Comparison of ENCODE assay signal across 26 mouse cellular contexts in genomic region chr5:102614081-102614480, GRCm38 (mm10).
DNase-seq lines count a peak whose midpoint lies in the region; ATAC-seq and TF ChIP-seq lines count a peak whose summit lies in the region.
"Had no signal": no experiment of that assay in that cellular context is flagged by ENCODE, and none has a peak within 500 bp of the region (broad histone marks: within the 10 kb centered on the region; RNA-seq: fewer than 3 reads in every experiment).

No protein-coding gene starts in this region.

- no peaks in the 10 kb centered on the region; the same call in 1 of the 2 replicates for H3K79me2 ChIP-seq in liver, adult 2 months (ENCODE audit: control insufficient read depth, insufficient read depth, low read length)

- no peak for TF ChIP-seq CTCF in gastrocnemius, adult 2 months (IDR thresholded peaks at IDR 0.05)
- TF ChIP-seq CTCF in liver, adult 2 months (IDR thresholded peaks at IDR 0.05; ENCODE audit: low read depth, low read length) = no peak
- no peak for TF ChIP-seq CTCF in liver, postnatal 0 days (IDR thresholded peaks at IDR 0.05; ENCODE audit: low read depth)
- no peak for TF ChIP-seq CTCF in testis, adult 2 months (IDR thresholded peaks at IDR 0.05; ENCODE audit: control insufficient read depth, insufficient read depth, insufficient replicate concordance, low read depth, low read length)
- no peak for TF ChIP-seq CTCF in stomach, postnatal 0 days (IDR thresholded peaks at IDR 0.05; ENCODE audit: low read depth)

- TF ChIP-seq EP300 in liver, postnatal 0 days (IDR thresholded peaks at IDR 0.05; ENCODE audit: low read depth) = no peak
- TF ChIP-seq EP300 in stomach, postnatal 0 days (optimal IDR thresholded peaks at IDR 0.05) = no peak

- no peak overlapping the region for H3K9ac ChIP-seq in liver, adult 2 months (ENCODE audit: low read depth, low read length)
- no peak overlapping the region for H3K9ac ChIP-seq in liver, postnatal 0 days (replicated peaks)
- no peak overlapping the region for H3K9ac ChIP-seq in stomach, postnatal 0 days (ENCODE audit: low read length)
- H3K9ac ChIP-seq: embryonic facial prominence, embryonic 12.5 days; embryonic facial prominence, embryonic 15.5 days; forebrain, postnatal 0 days; heart, embryonic 12.5 days; heart, embryonic 15.5 days; hindbrain, embryonic 14.5 days had no signal

- H3K27me3 ChIP-seq in liver, adult 2 months (ENCODE audit: control insufficient read depth, insufficient read depth, low read length) = no peaks in the 10 kb centered on the region
- no peaks in the 10 kb centered on the region for H3K27me3 ChIP-seq in liver, postnatal 0 days (ENCODE audit: insufficient read depth, low read length)
- H3K27me3 ChIP-seq in testis, adult 2 months (ENCODE audit: control insufficient read depth, insufficient read depth, low read length) = no peaks in the 10 kb centered on the region
- H3K27me3 ChIP-seq in stomach, postnatal 0 days (ENCODE audit: control insufficient read depth, insufficient read depth, low read length) = no peaks in the 10 kb centered on the region
- H3K27me3 ChIP-seq: CH12.LX; embryonic facial prominence, embryonic 12.5 days; embryonic facial prominence, embryonic 15.5 days; heart, embryonic 12.5 days; heart, embryonic 15.5 days had no signal

- no peak overlapping the region for H3K4me2 ChIP-seq in liver, postnatal 0 days (ENCODE audit: low read depth, low read length)
- H3K4me2 ChIP-seq in stomach, postnatal 0 days (replicated peaks; ENCODE audit: low read depth) = no peak overlapping the region
- H3K4me2 ChIP-seq: embryonic facial prominence, embryonic 12.5 days; embryonic facial prominence, embryonic 15.5 days; heart, embryonic 12.5 days; heart, embryonic 15.5 days; hindbrain, embryonic 14.5 days had no signal

- peaks cover 13% of the 10 kb centered on the region for H3K4me1 ChIP-seq in liver, adult 2 months (ENCODE audit: control insufficient read depth, insufficient read depth, low read length)
- H3K4me1 ChIP-seq in liver, postnatal 0 days (ENCODE audit: insufficient read depth) = peaks cover 5% of the 10 kb centered on the region; the same call in 1 of the 2 replicates
- H3K4me1 ChIP-seq in testis, adult 2 months (ENCODE audit: control insufficient read depth, insufficient read depth, low read length) = no peaks in the 10 kb centered on the region
- H3K4me1 ChIP-seq in stomach, postnatal 0 days (replicated peaks; ENCODE audit: control insufficient read depth, insufficient read depth) = no peaks in the 10 kb centered on the region
- H3K4me1 ChIP-seq: embryonic facial prominence, embryonic 12.5 days; embryonic facial prominence, embryonic 15.5 days; heart, embryonic 15.5 days; hindbrain, embryonic 10.5 days had no signal

- intact Hi-C loops in gastrocnemius, adult 2 months (cut with DNase I) = no loop called here

- no peaks in the 10 kb centered on the region for H3K9me3 ChIP-seq in liver, postnatal 0 days (ENCODE audit: low read length)
- H3K9me3 ChIP-seq in stomach, postnatal 0 days (ENCODE audit: control insufficient read depth, low read length) = no peaks in the 10 kb centered on the region
- H3K9me3 ChIP-seq: embryonic facial prominence, embryonic 12.5 days; embryonic facial prominence, embryonic 15.5 days; heart, embryonic 12.5 days; heart, embryonic 15.5 days; hindbrain, embryonic 10.5 days had no signal

- no peak overlapping the region for H3K4me3 ChIP-seq in gastrocnemius, adult 2 months
- no peak overlapping the region for H3K4me3 ChIP-seq in liver, adult 2 months (ENCODE audit: insufficient read depth, low read depth, low read length)
- H3K4me3 ChIP-seq in liver, postnatal 0 days (ENCODE audit: low read depth, low read length) = no peak overlapping the region
- no peak overlapping the region for H3K4me3 ChIP-seq in testis, adult 2 months (ENCODE audit: control insufficient read depth, low read depth, low read length)
- H3K4me3 ChIP-seq in stomach, postnatal 0 days (ENCODE audit: low read depth, low read length) = no peak overlapping the region
- H3K4me3 ChIP-seq: embryonic facial prominence, embryonic 12.5 days; embryonic facial prominence, embryonic 15.5 days; heart, embryonic 12.5 days; heart, embryonic 15.5 days; hindbrain, embryonic 10.5 days had no signal

- peak overlapping the region; percentile 48 for H3K27ac ChIP-seq in gastrocnemius, adult 2 months
- peak overlapping the region; percentile 79 for H3K27ac ChIP-seq in liver, adult 2 months (replicated peaks; ENCODE audit: insufficient read depth, low read depth, low read length)
- no peak overlapping the region for H3K27ac ChIP-seq in liver, postnatal 0 days (ENCODE audit: low read depth)
- H3K27ac ChIP-seq in testis, adult 2 months (ENCODE audit: control insufficient read depth, insufficient read depth, low read depth, low read length) = peak overlapping the region; percentile 79
- H3K27ac ChIP-seq in stomach, postnatal 0 days (replicated peaks) = 0 out of 2 replicates have a peak overlapping the region, but pooled peaks have one; percentile 13
- H3K27ac ChIP-seq: embryonic facial prominence, embryonic 12.5 days; embryonic facial prominence, embryonic 15.5 days; heart, embryonic 15.5 days; hindbrain, embryonic 10.5 days; hindbrain, embryonic 14.5 days; hindbrain, postnatal 0 days had no signal

- 80% methylated on average over 2 of the region's 2 CpGs for WGBS in liver, adult 2 months
- 87% methylated on average over 2 of the region's 2 CpGs for WGBS in liver, postnatal 0 days (ENCODE audit: insufficient replicate concordance)
- 83% methylated on average over 2 of the region's 2 CpGs for WGBS in stomach, postnatal 0 days

- no peaks in the 10 kb centered on the region for H3K36me3 ChIP-seq in liver, adult 2 months (ENCODE audit: control insufficient read depth, insufficient read depth, low read length)
- no peaks in the 10 kb centered on the region for H3K36me3 ChIP-seq in liver, postnatal 0 days (replicated peaks; ENCODE audit: insufficient read depth, low read length)
- no peaks in the 10 kb centered on the region for H3K36me3 ChIP-seq in testis, adult 2 months (ENCODE audit: control insufficient read depth, insufficient read depth, low read length)
- H3K36me3 ChIP-seq in stomach, postnatal 0 days (ENCODE audit: control insufficient read depth, insufficient read depth, low read length) = no peaks in the 10 kb centered on the region
- H3K36me3 ChIP-seq: embryonic facial prominence, embryonic 12.5 days; embryonic facial prominence, embryonic 15.5 days; G1E; heart, embryonic 12.5 days; heart, embryonic 15.5 days; hindbrain, embryonic 10.5 days had no signal

- TF ChIP-seq POLR2A in liver, adult 2 months (IDR thresholded peaks at IDR 0.05; ENCODE audit: extremely low read depth, insufficient read depth, low read length) = no peak
- no peak for TF ChIP-seq POLR2A in testis, adult 2 months (IDR thresholded peaks at IDR 0.05; ENCODE audit: control insufficient read depth, low read depth, low read length)

- ATAC-seq in liver, postnatal 0 days = no peak
- ATAC-seq in stomach, postnatal 0 days (ENCODE audit: low FRiP score, low TSS enrichment) = peak; percentile 49; the same call in 1 of the 2 replicates
- ATAC-seq: forebrain, embryonic 14.5 days; forebrain, postnatal 0 days; hindbrain, postnatal 0 days; Patski had no signal

- no peak for DNase-seq in gastrocnemius, adult 2 months
- no peak for DNase-seq in gastrocnemius, postnatal 25 days
- DNase-seq in liver, adult 2 months (ENCODE audit: extremely low read depth, low read depth, low spot score) = peak; percentile 76
- no peak for DNase-seq in liver, postnatal 0 days
- no peak for DNase-seq in testis, postnatal 10 days (ENCODE audit: low spot score)
- DNase-seq in stomach, postnatal 0 days (ENCODE audit: low spot score) = peak; percentile 26
- no peak for DNase-seq in left cerebral cortex, adult 18-20 months (ENCODE audit: low spot score in 2 of 2)
- DNase-seq: B cell, adult 2 months; cerebellum, adult 11 months; cerebellum, adult 2 months; cerebellum, adult 9-11 months; cerebellum, postnatal 25 days; forebrain, postnatal 0 days; heart, postnatal 36 days had no signal

Comparison
In these comparisons a context has a peak if more than half of its experiments do, and no peak if none do; other contexts are left out.
1. DNase-seq: peak in liver, adult 2 months (single experiment) and stomach, postnatal 0 days (single experiment); none in gastrocnemius, adult 2 months (single experiment), gastrocnemius, postnatal 25 days (single experiment), liver, postnatal 0 days (single experiment), testis, postnatal 10 days (single experiment) and left cerebral cortex, adult 18-20 months (0 of 2).